Mouse (Mus musculus) MEL (cell line): Measurements from ENCODE around the gene Rex1bd. TPM values are rescaled to one million over a fixed set of nuclear protein-coding genes. Genes with fewer than 3 reads are reported as not detected.
A peak's percentile ranks its signal among the peaks of the same experiment; 100 is the strongest.

ENCODE experiments used
- DNase-seq: peaks from one replicate; pipeline ENCODE4 v3.0.0; 2011; ENCODE audit warnings: low read depth, low spot score
- H3K27ac ChIP-seq: 2 replicates; pipeline ENCODE4 v1.5.1; 2012; ENCODE audit warnings: low read depth, mild to moderate bottlenecking, control low read depth, low read length, moderate library complexity; ENCODE audit not compliant: control insufficient read depth
- H3K27me3 ChIP-seq, 2 experiments: fragments of 150-350 bp in 1 of 2; sonication (generic) in 1 of 2; 2 replicates each; pipeline ENCODE4 v1.6.1; 2012; ENCODE audit warnings: low read length in 2 of 2, mild to moderate bottlenecking in 2 of 2, improper control_type of control experiment in 1 of 2, moderate library complexity in 1 of 2; ENCODE audit not compliant: insufficient read depth in 2 of 2, control insufficient read depth in 1 of 2
- H3K36me3 ChIP-seq, 2 experiments: 2 replicates each; pipeline ENCODE4 v1.6.1; 2012 to 2014; ENCODE audit warnings: low read length in 2 of 2, improper control_type of control experiment in 1 of 2, inconsistent platforms in 1 of 2, mild to moderate bottlenecking in 1 of 2; ENCODE audit not compliant: insufficient read depth in 2 of 2, control insufficient read depth in 1 of 2
- H3K4me1 ChIP-seq, 2 experiments: fragments of 150-350 bp in 1 of 2; sonication (generic) in 1 of 2; 2 replicates each; pipeline ENCODE4 v1.6.1; 2012; ENCODE audit warnings: low read length in 2 of 2, improper control_type of control experiment in 1 of 2, mild to moderate bottlenecking in 1 of 2; ENCODE audit not compliant: insufficient read depth in 2 of 2, control insufficient read depth in 1 of 2
- H3K4me3 ChIP-seq, 2 experiments: fragments of 150-350 bp in 1 of 2; sonication (generic) in 1 of 2; 2 replicates each; pipeline ENCODE4 v1.5.1; 2012; ENCODE audit warnings: low read depth in 2 of 2, low read length in 2 of 2, mild to moderate bottlenecking in 2 of 2, moderate library complexity in 2 of 2, control low read depth in 1 of 2, improper control_type of control experiment in 1 of 2; ENCODE audit not compliant: control insufficient read depth in 1 of 2, insufficient read depth in 1 of 2
- H3K79me2 ChIP-seq: 2 replicates; pipeline ENCODE4 v1.6.1; 2012; ENCODE audit warnings: mild to moderate bottlenecking, low read length, moderate library complexity; ENCODE audit not compliant: control insufficient read depth, poor library complexity, insufficient read depth
- H3K9ac ChIP-seq: 2 replicates; pipeline ENCODE4 v1.6.1; 2012; ENCODE audit warnings: low read depth, mild to moderate bottlenecking, control low read depth, low read length, moderate library complexity; ENCODE audit not compliant: control insufficient read depth, poor library complexity, severe bottlenecking
- H3K9me3 ChIP-seq: fragments of 150-350 bp; sonication (generic); replicated peaks from 2 replicates; pipeline ENCODE4 v1.6.1; 2012; ENCODE audit warnings: mild to moderate bottlenecking, low read length, improper control_type of control experiment, moderate library complexity; ENCODE audit not compliant: insufficient read depth
- CHD1 ChIP-seq: IDR thresholded peaks from 2 replicates; pipeline ENCODE4 v1.6.1; 2012; ENCODE audit warnings: low read depth, mild to moderate bottlenecking, inconsistent platforms, low read length, improper control_type of control experiment
- CHD2 ChIP-seq: IDR thresholded peaks from 2 replicates; pipeline ENCODE4 v1.6.1; 2011; ENCODE audit warnings: low read length, improper control_type of control experiment
- ELF1 ChIP-seq: IDR thresholded peaks from 2 replicates; pipeline ENCODE4 v1.6.1; 2014; ENCODE audit warnings: low read depth, mild to moderate bottlenecking, inconsistent platforms, low read length, improper control_type of control experiment, moderate library complexity
- GABPA ChIP-seq: IDR thresholded peaks from 2 replicates; pipeline ENCODE4 v1.6.1; 2012; ENCODE audit warnings: low read depth, mild to moderate bottlenecking, inconsistent platforms, low read length, improper control_type of control experiment, moderate library complexity
- HCFC1 ChIP-seq: IDR thresholded peaks from 2 replicates; pipeline ENCODE4 v1.6.1; 2012; ENCODE audit warnings: low read depth, mild to moderate bottlenecking, inconsistent platforms, low read length, improper control_type of control experiment, moderate library complexity
- JUND ChIP-seq: IDR thresholded peaks from 2 replicates; pipeline ENCODE4 v1.6.1; 2011; ENCODE audit warnings: low read depth, mild to moderate bottlenecking, improper control_type of control experiment, low read length
- MAFK ChIP-seq: IDR thresholded peaks from 2 replicates; pipeline ENCODE4 v1.6.1; 2011; ENCODE audit warnings: low read depth, mild to moderate bottlenecking, low read length, improper control_type of control experiment, borderline replicate concordance
- MAX ChIP-seq: IDR thresholded peaks from 2 replicates; pipeline ENCODE4 v1.6.1; 2011; ENCODE audit warnings: low read length, improper control_type of control experiment
- MXI1 ChIP-seq: IDR thresholded peaks from 2 replicates; pipeline ENCODE4 v1.6.1; 2011; ENCODE audit warnings: mild to moderate bottlenecking, low read depth, low read length, improper control_type of control experiment
- MYB ChIP-seq: IDR thresholded peaks from 2 replicates; pipeline ENCODE4 v1.6.1; 2011; ENCODE audit warnings: mild to moderate bottlenecking, low read depth, low read length, improper control_type of control experiment
- POLR2A ChIP-seq, 2 experiments: IDR thresholded peaks; 2 replicates each; pipeline ENCODE4 v1.6.1; 2011 to 2012; ENCODE audit warnings: low read length in 2 of 2, mild to moderate bottlenecking in 2 of 2, control low read depth in 1 of 2, improper control_type of control experiment in 1 of 2, low read depth in 1 of 2, moderate library complexity in 1 of 2; ENCODE audit not compliant: control insufficient read depth in 1 of 2, insufficient read depth in 1 of 2, poor library complexity in 1 of 2
- POLR2AphosphoS5 ChIP-seq: IDR thresholded peaks from 2 replicates; pipeline ENCODE4 v1.6.1; 2012; ENCODE audit warnings: low read depth, borderline replicate concordance, mild to moderate bottlenecking, inconsistent platforms, low read length, moderate library complexity, mixed read lengths
- RAD21 ChIP-seq: IDR thresholded peaks from 2 replicates; pipeline ENCODE4 v1.6.1; 2011; ENCODE audit warnings: mild to moderate bottlenecking, low read depth, low read length, improper control_type of control experiment
- SMC3 ChIP-seq: IDR thresholded peaks from 2 replicates; pipeline ENCODE4 v1.6.1; 2011; ENCODE audit warnings: low read depth, low read length, improper control_type of control experiment
- TAL1 ChIP-seq: IDR thresholded peaks from 2 replicates; pipeline ENCODE4 v1.6.1; 2012; ENCODE audit warnings: mild to moderate bottlenecking, inconsistent platforms, low read length, moderate library complexity, mixed read lengths
- TBP ChIP-seq: IDR thresholded peaks from 2 replicates; pipeline ENCODE4 v1.8.0; 2011; ENCODE audit warnings: low read depth, low read length, improper control_type of control experiment
- TCF12 ChIP-seq: IDR thresholded peaks from 2 replicates; pipeline ENCODE4 v1.6.1; 2014; ENCODE audit warnings: low read depth, mild to moderate bottlenecking, inconsistent platforms, low read length, improper control_type of control experiment, moderate library complexity
- USF2 ChIP-seq, 2 experiments: IDR thresholded peaks; 2 replicates each; pipeline ENCODE4 v1.6.1; 2011 to 2012; ENCODE audit warnings: improper control_type of control experiment in 2 of 2, low read length in 2 of 2, borderline replicate concordance in 1 of 2, inconsistent platforms in 1 of 2, low read depth in 1 of 2, mild to moderate bottlenecking in 1 of 2; ENCODE audit not compliant: insufficient read depth in 1 of 2
- ZMIZ1 ChIP-seq: IDR thresholded peaks from 2 replicates; pipeline ENCODE4 v1.6.1; 2012; ENCODE audit warnings: low read depth, mild to moderate bottlenecking, inconsistent platforms, low read length, improper control_type of control experiment, moderate library complexity
- ZNF384 ChIP-seq: IDR thresholded peaks from 2 replicates; pipeline ENCODE4 v1.6.1; 2012; ENCODE audit warnings: low read depth, mild to moderate bottlenecking, inconsistent platforms, low read length, improper control_type of control experiment
- polyA plus RNA-seq, 2 experiments: library from polyadenylated mRNA; stranded (reverse) in 1 of 2; unstranded in 1 of 2; fragments of >175 nt in 1 of 2; fragments of >200 nt in 1 of 2; gene quantifications; 2 replicates each; pipeline versions ENCODE4 v1.2.1 to v1.2.4; 2012; ENCODE audit warnings: low replicate concordance in 2 of 2, low read depth in 1 of 2; ENCODE audit not compliant: insufficient read length in 2 of 2, insufficient read depth in 1 of 2, missing spikeins in 1 of 2
- total RNA-seq: library from RNA; depleted of rRNA; stranded (reverse); fragments of 300-350 nt; gene quantifications from 2 replicates; pipeline ENCODE4 v1.2.3, GENCODE M21; 2012

Gene Rex1bd
- total and polyA plus RNA-seq, 3 experiments = 145 to 204 TPM; not detected in 1

DNA sequence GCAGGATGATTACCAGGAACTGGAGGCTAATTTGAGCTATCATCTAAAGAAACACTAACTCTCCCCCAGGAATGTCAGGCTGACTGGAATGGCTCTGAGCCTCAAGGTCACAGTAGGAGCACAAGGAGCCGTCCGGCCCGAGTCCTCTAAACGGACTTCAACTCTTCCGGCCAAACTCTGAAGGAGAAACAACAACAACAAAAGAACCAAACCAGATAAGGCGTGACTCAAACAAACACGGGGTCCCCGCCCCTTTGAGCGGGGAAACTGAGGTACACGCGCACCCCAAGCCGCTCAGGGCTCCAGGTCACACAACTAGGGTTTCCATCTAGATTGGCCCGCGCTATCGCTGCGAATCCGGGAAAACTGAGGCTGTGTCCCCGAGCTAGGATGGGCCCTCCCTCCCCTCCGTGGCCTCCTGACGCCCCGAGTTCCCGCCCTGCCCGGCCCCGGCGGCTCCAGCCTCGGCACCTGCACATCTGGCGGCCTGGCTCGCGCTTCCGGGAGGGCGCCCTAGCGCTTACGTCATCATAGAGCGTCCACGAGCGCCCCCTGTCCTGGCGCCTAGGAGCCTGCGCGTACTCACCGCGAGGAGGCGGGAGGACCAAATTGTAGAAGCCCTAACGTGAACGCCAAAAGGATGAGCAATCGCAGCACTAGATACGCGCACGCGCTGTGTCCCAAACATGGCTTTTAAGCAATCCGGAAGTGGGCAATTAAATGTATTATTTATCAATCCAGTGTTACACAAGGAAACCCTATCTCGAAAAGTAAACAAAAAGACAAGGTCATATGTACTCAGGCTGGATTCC is 16.2 kb upstream of the Rex1bd start (continued):
- TF ChIP-seq ZNF384 (no peak), CHD2 (no peak), TAL1 (no peak), ZMIZ1 (peak; percentile 66)

GRCm38 (mm10) chr8:70519606-70520005 is 13.1 kb upstream of the Rex1bd start:
- Histone ChIP-seq H3K36me3 (peaks cover 3 to 7% of the 10 kb centered on the region in 2 experiments), H3K9me3 (no peaks in the 10 kb centered on the region), H3K9ac (no peak overlapping the region), H3K4me1 (peaks cover 0 to 10% of the 10 kb centered on the region in 2 experiments; a peak in 3 of 4 replicates), H3K4me3 (no peak overlapping the region), H3K79me2 (peaks cover 8% of the 10 kb centered on the region), H3K27me3 (no peaks in the 10 kb centered on the region), H3K27ac (no peak overlapping the region)
- no peak for TF ChIP-seq ELF1
- TF ChIP-seq MYB = no peak
- TF ChIP-seq TAL1 = no peak
- no peak for TF ChIP-seq CHD2
- no peak for TF ChIP-seq TBP
- TF ChIP-seq POLR2AphosphoS5 = no peak
- no peak for TF ChIP-seq MXI1
- no peak for TF ChIP-seq POLR2A (IDR thresholded peaks at IDR 0.05; ENCODE audit: control insufficient read depth in 1 of 2, insufficient read depth in 1 of 2, low read depth in 1 of 2, low read length in 2 of 2, poor library complexity in 1 of 2)
- TF ChIP-seq USF2 (IDR thresholded peaks at IDR 0.05; ENCODE audit: borderline replicate concordance in 1 of 2, insufficient read depth in 1 of 2, low read depth in 1 of 2, low read length in 2 of 2) = no peak
- TF ChIP-seq CHD1 = no peak
- no peak for TF ChIP-seq JUND
- TF ChIP-seq TCF12 = no peak
- TF ChIP-seq MAFK = no peak
- TF ChIP-seq RAD21 = no peak
- no peak for TF ChIP-seq SMC3
- no peak for TF ChIP-seq HCFC1
- no peak for TF ChIP-seq MAX
- no peak for TF ChIP-seq GABPA
- DNase-seq = no peak
